Mouse (Mus musculus) embryonic fibroblast, embryonic 13.5 days (primary cell): ENCODE data around the gene Pam16.

Experiments used
- CTCF ChIP-seq: IDR thresholded peaks from 2 replicates; pipeline ENCODE4 v1.5.1; 2011; ENCODE audit warnings: mild to moderate bottlenecking, control low read depth, low read length, moderate library complexity, borderline replicate concordance; ENCODE audit not compliant: insufficient read depth
- POLR2A ChIP-seq: IDR thresholded peaks from 2 replicates; pipeline ENCODE4 v1.6.1; 2011; ENCODE audit warnings: low read depth, mild to moderate bottlenecking, control low read depth, low read length, moderate library complexity

- no peak for TF ChIP-seq CTCF
- no peak for TF ChIP-seq POLR2A
These were observed 22.6 kb downstream of the Pam16 start for GRCm38 (mm10) chr16:4602189-4602588.
